Mouse (Mus musculus): Measurements from ENCODE around the gene Yif1a. TPM values are rescaled to one million over a fixed set of nuclear protein-coding genes. Genes with fewer than 3 reads are reported as not detected.

Yif1a gene
- total and polyA plus RNA-seq, 2 experiments from 2014 or later: 38.8 to 40.4 TPM

GRCm38 (mm10) chr19:5071077-5071476 lies 17.3 kb upstream of the Yif1a start:
- WGBS: 10% methylated on average over 11 of the region's 11 CpGs
- no peaks in the 10 kb centered on the region for H3K36me3 ChIP-seq (ENCODE audit: insufficient read depth, low read length)

GRCm38 (mm10) chr19:5071545-5072369 lies 16.6 kb upstream of the Yif1a start:
- no peak overlapping the region; the same call in 1 of the 2 replicates for H3K27ac ChIP-seq (ENCODE audit: low read depth, low read length)
- ATAC-seq (ENCODE audit: low FRiP score) (peak; percentile 64), DNase-seq (ENCODE audit: low spot score) (peak; percentile 78)
- peak overlapping the region; percentile 45 for H3K4me3 ChIP-seq (ENCODE audit: low read depth, low read length)
- TF ChIP-seq CTCF (IDR thresholded peaks at IDR 0.05): no peak
- peaks cover 29% of the 10 kb centered on the region for H3K27me3 ChIP-seq (ENCODE audit: insufficient read depth, low read length)
- no peaks in the 10 kb centered on the region for H3K9me3 ChIP-seq (ENCODE audit: low read length)
- H3K4me1 ChIP-seq (ENCODE audit: insufficient read depth, low read length): peaks cover 11% of the 10 kb centered on the region
- under 1% methylated on average over 39 of the region's 40 CpGs for WGBS
- H3K9ac ChIP-seq (replicated peaks; ENCODE audit: low read length, poor library complexity, severe bottlenecking): peak overlapping the region; percentile 66
- H3K4me2 ChIP-seq (ENCODE audit: low read depth, low read length, poor library complexity, severe bottlenecking): peak overlapping the region; percentile 91
- no peaks in the 10 kb centered on the region for H3K36me3 ChIP-seq (ENCODE audit: insufficient read depth, low read length)

More at GRCm38 (mm10) chr19:5071077-5071476, 17.3 kb upstream of the Yif1a start:
- Histone ChIP-seq H3K9ac (replicated peaks; ENCODE audit: low read length, poor library complexity, severe bottlenecking) (peak overlapping the region; percentile 66), H3K4me3 (ENCODE audit: low read depth, low read length) (peak overlapping the region; percentile 45), H3K4me1 (ENCODE audit: insufficient read depth, low read length) (peaks cover 11% of the 10 kb centered on the region), H3K9me3 (ENCODE audit: low read length) (no peaks in the 10 kb centered on the region), H3K27me3 (ENCODE audit: insufficient read depth, low read length) (peaks cover 29% of the 10 kb centered on the region), H3K27ac (ENCODE audit: low read depth, low read length) (no peak overlapping the region; the same call in 1 of the 2 replicates), H3K4me2 (ENCODE audit: low read depth, low read length, poor library complexity, severe bottlenecking) (peak overlapping the region; percentile 91)
- ATAC-seq (ENCODE audit: low FRiP score) (no peak), DNase-seq (ENCODE audit: low spot score) (no peak)
- TF ChIP-seq CTCF (IDR thresholded peaks at IDR 0.05): no peak

- 0 out of 2 replicates have a peak overlapping the region, but pooled peaks have one; percentile 66 for H3K9ac ChIP-seq (replicated peaks; ENCODE audit: low read length, poor library complexity, severe bottlenecking)
- no peak overlapping the region for H3K27ac ChIP-seq (ENCODE audit: low read depth, low read length)
- peaks cover 25% of the 10 kb centered on the region for H3K27me3 ChIP-seq (ENCODE audit: insufficient read depth, low read length)
- no peaks in the 10 kb centered on the region for H3K36me3 ChIP-seq (ENCODE audit: insufficient read depth, low read length)
- peak overlapping the region; percentile 45 for H3K4me3 ChIP-seq (ENCODE audit: low read depth, low read length)
- H3K4me2 ChIP-seq (ENCODE audit: low read depth, low read length, poor library complexity, severe bottlenecking): peak overlapping the region; percentile 91
- 3% methylated on average over 20 of the region's 20 CpGs for WGBS
- DNase-seq (ENCODE audit: low spot score) (no peak), ATAC-seq (ENCODE audit: low FRiP score) (no peak)
- no peaks in the 10 kb centered on the region for H3K9me3 ChIP-seq (ENCODE audit: low read length)
- H3K4me1 ChIP-seq (ENCODE audit: insufficient read depth, low read length): peaks cover 11% of the 10 kb centered on the region
- TF ChIP-seq CTCF (IDR thresholded peaks at IDR 0.05): no peak
Observed at GRCm38 (mm10) chr19:5072389-5073019, 15.8 kb upstream of the Yif1a start.

GRCm38 (mm10) chr19:5073028-5073427 lies 15.3 kb upstream of the Yif1a start:
- TF ChIP-seq CTCF (IDR thresholded peaks at IDR 0.05): peak; percentile 72
- no peak overlapping the region for H3K9ac ChIP-seq (replicated peaks; ENCODE audit: low read length, poor library complexity, severe bottlenecking)
- peak overlapping the region; percentile 91 for H3K4me2 ChIP-seq (ENCODE audit: low read depth, low read length, poor library complexity, severe bottlenecking)
- H3K27ac ChIP-seq (ENCODE audit: low read depth, low read length): no peak overlapping the region
- WGBS: 2% methylated on average over 15 of the region's 15 CpGs
- H3K27me3 ChIP-seq (ENCODE audit: insufficient read depth, low read length): peaks cover 23% of the 10 kb centered on the region
- DNase-seq (ENCODE audit: low spot score): peak; percentile 78
- peak overlapping the region; percentile 45; the same call in 1 of the 2 replicates for H3K4me3 ChIP-seq (ENCODE audit: low read depth, low read length)
- H3K9me3 ChIP-seq (ENCODE audit: low read length): no peaks in the 10 kb centered on the region
- peaks cover 8% of the 10 kb centered on the region for H3K4me1 ChIP-seq (ENCODE audit: insufficient read depth, low read length)
- H3K36me3 ChIP-seq (ENCODE audit: insufficient read depth, low read length): no peaks in the 10 kb centered on the region
- no peak for ATAC-seq (ENCODE audit: low FRiP score)

GRCm38 (mm10) chr19:5073518-5073917 lies 14.8 kb upstream of the Yif1a start:
- Histone ChIP-seq H3K9me3 (ENCODE audit: low read length) (no peaks in the 10 kb centered on the region), H3K36me3 (ENCODE audit: insufficient read depth, low read length) (no peaks in the 10 kb centered on the region), H3K4me2 (ENCODE audit: low read depth, low read length, poor library complexity, severe bottlenecking) (no peak overlapping the region), H3K9ac (replicated peaks; ENCODE audit: low read length, poor library complexity, severe bottlenecking) (no peak overlapping the region), H3K27me3 (ENCODE audit: insufficient read depth, low read length) (peaks cover 18% of the 10 kb centered on the region), H3K4me1 (ENCODE audit: insufficient read depth, low read length) (peaks cover 8% of the 10 kb centered on the region), H3K4me3 (ENCODE audit: low read depth, low read length) (no peak overlapping the region), H3K27ac (ENCODE audit: low read depth, low read length) (no peak overlapping the region)
- no peak for ATAC-seq (ENCODE audit: low FRiP score)
- no peak for DNase-seq (ENCODE audit: low spot score)
- WGBS: 47% methylated on average over 5 of the region's 5 CpGs
- TF ChIP-seq CTCF (IDR thresholded peaks at IDR 0.05): no peak

- Histone ChIP-seq H3K4me1 (ENCODE audit: insufficient read depth, low read length) (no peaks in the 10 kb centered on the region), H3K36me3 (ENCODE audit: insufficient read depth, low read length) (peaks cover 25% of the 10 kb centered on the region), H3K27ac (ENCODE audit: low read depth, low read length) (no peak overlapping the region), H3K9ac (replicated peaks; ENCODE audit: low read length, poor library complexity, severe bottlenecking) (no peak overlapping the region), H3K4me2 (ENCODE audit: low read depth, low read length, poor library complexity, severe bottlenecking) (no peak overlapping the region), H3K9me3 (ENCODE audit: low read length) (no peaks in the 10 kb centered on the region), H3K4me3 (ENCODE audit: low read depth, low read length) (no peak overlapping the region), H3K27me3 (ENCODE audit: insufficient read depth, low read length) (peaks cover 26% of the 10 kb centered on the region)
- WGBS: 94% methylated on average over 1 of the region's 1 CpGs
- peak; percentile 21; the same call in 1 of the 2 replicates for TF ChIP-seq CTCF (IDR thresholded peaks at IDR 0.05)
- ATAC-seq (ENCODE audit: low FRiP score) (no peak), DNase-seq (ENCODE audit: low spot score) (no peak)
Observed at GRCm38 (mm10) chr19:5079279-5079678, 9.1 kb upstream of the Yif1a start.
